Mouse (Mus musculus) liver, embryonic 14.5 days (tissue): ENCODE data around the gene Olfr1346. TPM values are rescaled to one million over a fixed set of nuclear protein-coding genes. Genes with fewer than 3 reads are reported as not detected.
"Not testable (repeated sequence)": the region's sequence is repeated elsewhere in the genome, so short reads cannot be mapped to it uniquely, and the experiment has no call there.

Experiments used
- ATAC-seq: fragments of 200-750 bp; cut with Nextera tagmentation; 2 replicates; pipeline ENCODE4 v1.8.0; 2017; ENCODE audit warnings: moderate number of reproducible peaks, mild to moderate bottlenecking, moderate library complexity; ENCODE audit not compliant: insufficient read depth
- DNase-seq, 3 experiments: peaks; one replicate each; pipeline ENCODE4 v3.0.0-alpha.2; 2012 to 2013; ENCODE audit warnings: low read depth in 3 of 3, low spot score in 3 of 3
- H3K27ac ChIP-seq: fragments of 300-500 bp; sonication (generic); 2 replicates; pipeline ENCODE4 v1.5.1; 2014; ENCODE audit warnings: moderate library complexity, mild to moderate bottlenecking, control low read depth, inconsistent platforms
- H3K27me3 ChIP-seq: fragments of 300-500 bp; sonication (generic); 2 replicates; pipeline ENCODE4 v1.6.1; 2014; ENCODE audit warnings: mild to moderate bottlenecking, low read length, moderate library complexity; ENCODE audit not compliant: control insufficient read depth, insufficient read depth
- H3K36me3 ChIP-seq: fragments of 300-500 bp; sonication (generic); replicated peaks from 2 replicates; pipeline ENCODE4 v1.6.1; 2014; ENCODE audit warnings: low read depth; ENCODE audit not compliant: control insufficient read depth, insufficient read depth
- H3K4me1 ChIP-seq, 2 experiments: fragments of 200-500 bp in 1 of 2; fragments of 300-500 bp in 1 of 2; sonication (generic) in 1 of 2; replicated peaks; 2 replicates each; pipeline ENCODE4 v1.6.1; 2012 to 2014; ENCODE audit warnings: antibody characterized with exemption in 1 of 2, inconsistent platforms in 1 of 2, low read length in 1 of 2; ENCODE audit not compliant: control insufficient read depth in 2 of 2, insufficient read depth in 2 of 2
- H3K4me2 ChIP-seq: fragments of 300-500 bp; sonication (generic); 2 replicates; pipeline ENCODE4 v1.6.1; 2014; ENCODE audit warnings: low read depth, mild to moderate bottlenecking, control low read depth, moderate library complexity
- H3K4me3 ChIP-seq, 2 experiments: fragments of 200-500 bp in 1 of 2; fragments of 300-500 bp in 1 of 2; sonication (generic) in 1 of 2; 2 replicates each; pipeline ENCODE4 v1.5.1; 2012 to 2014; ENCODE audit warnings: low read depth in 2 of 2, low read length in 2 of 2, mild to moderate bottlenecking in 2 of 2, control low read depth in 1 of 2, inconsistent platforms in 1 of 2, moderate library complexity in 1 of 2; ENCODE audit not compliant: insufficient read depth in 1 of 2
- H3K9ac ChIP-seq: fragments of 300-500 bp; sonication (generic); replicated peaks from 2 replicates; pipeline ENCODE4 v1.6.1; 2014; ENCODE audit warnings: mild to moderate bottlenecking, control low read depth, moderate library complexity
- H3K9me3 ChIP-seq: fragments of 300-500 bp; sonication (generic); 2 replicates; pipeline ENCODE4 v1.6.1; 2016; ENCODE audit warnings: low read length, mixed read lengths; ENCODE audit not compliant: control insufficient read depth
- CTCF ChIP-seq: IDR thresholded peaks from 2 replicates; pipeline ENCODE4 v1.5.1; 2016; ENCODE audit warnings: antibody characterized with exemption, low read depth, control low read depth
- EP300 ChIP-seq: IDR thresholded peaks from 2 replicates; pipeline ENCODE4 v1.6.1; 2016; ENCODE audit warnings: antibody characterized with exemption, low read depth
- WGBS: fragments of 180-500 bp; shearing (Covaris S2); extraction: QIAGEN DNeasy Blood & Tissue Kit; methylation state at CpG from one replicate; pipeline ENCODE4 v1.1.7; 2014; ENCODE audit not compliant: insufficient replicate concordance; 5-methylcytosine and 5-hydroxymethylcytosine counted together
- polyA plus RNA-seq, 2 experiments: library from polyadenylated mRNA; depleted of rRNA in 1 of 2; stranded (reverse) in 1 of 2; unstranded in 1 of 2; fragments of >200 nt; fragmentation: Nextera tagmentation in 1 of 2; extraction: Ambion mirVana in 1 of 2; gene quantifications; 2 replicates each; pipeline versions ENCODE4 v1.2.1 to v1.2.3; 2012 to 2014

Olfr1346 gene
- polyA plus RNA-seq, 2 experiments = not detected

GRCm38 (mm10) chr7:6441173-6441572, 25.7 kb upstream of the Olfr1346 start:
- ATAC-seq = no peak
- no peak for DNase-seq
- WGBS = 51% methylated on average over 2 of the region's 2 CpGs
- no peaks in the 10 kb centered on the region for H3K9me3 ChIP-seq
- H3K27me3 ChIP-seq = no peaks in the 10 kb centered on the region
- no peak overlapping the region for H3K4me3 ChIP-seq
- H3K4me2 ChIP-seq = no peak overlapping the region
- no peak for TF ChIP-seq EP300
- no peak for TF ChIP-seq CTCF
- no peaks in the 10 kb centered on the region for H3K4me1 ChIP-seq
- no peak overlapping the region for H3K27ac ChIP-seq
- H3K9ac ChIP-seq = no peak overlapping the region
- H3K36me3 ChIP-seq = no peaks in the 10 kb centered on the region

DNA sequence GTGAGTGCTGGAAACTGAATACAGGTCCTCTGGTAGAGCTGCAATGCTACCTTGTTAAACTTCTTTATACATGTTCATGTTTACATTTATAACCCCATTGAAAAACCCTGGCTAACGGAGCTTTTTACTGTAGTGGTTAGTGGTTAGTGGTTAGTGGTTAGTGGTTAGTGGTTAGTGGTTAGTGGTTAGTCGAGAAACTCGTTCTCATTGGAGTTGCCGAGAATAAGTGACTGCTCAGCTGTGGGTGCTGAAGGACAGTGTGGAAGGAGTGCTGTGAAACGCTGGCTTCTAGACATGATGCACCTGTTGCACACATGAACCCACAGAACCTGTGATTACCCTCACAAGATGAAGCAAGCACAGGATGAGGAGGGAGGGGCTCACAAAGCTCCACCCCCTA, 19.1 kb upstream of the Olfr1346 start:
- no peak overlapping the region for H3K4me2 ChIP-seq
- no peaks in the 10 kb centered on the region for H3K36me3 ChIP-seq
- H3K27ac ChIP-seq = no peak overlapping the region
- 32% methylated on average over 5 of the region's 5 CpGs for WGBS
- TF ChIP-seq EP300 (no peak), CTCF (no peak)
- no peaks in the 10 kb centered on the region for H3K27me3 ChIP-seq
- no peaks in the 10 kb centered on the region for H3K4me1 ChIP-seq
- no peak overlapping the region for H3K4me3 ChIP-seq
- no peak overlapping the region for H3K9ac ChIP-seq
- ATAC-seq (no peak), DNase-seq (no peak)
- H3K9me3 ChIP-seq = no peaks in the 10 kb centered on the region

- no peaks in the 10 kb centered on the region for H3K27me3 ChIP-seq
- no peaks in the 10 kb centered on the region for H3K36me3 ChIP-seq
- H3K4me3 ChIP-seq = no peak within 1 kb of the TSS
- H3K4me1 ChIP-seq = no peaks in the 10 kb centered on the region
- no peak for ATAC-seq
- no peak within 1 kb of the TSS for H3K9ac ChIP-seq
- no peak for TF ChIP-seq CTCF
- no peak for TF ChIP-seq EP300
- no peak within 1 kb of the TSS for H3K27ac ChIP-seq
- no peak within 1 kb of the TSS for H3K4me2 ChIP-seq
- H3K9me3 ChIP-seq = no peaks in the 10 kb centered on the region
- DNase-seq = no peak
These were observed 11.0 kb upstream of the Olfr1346 start, which contains the start of gene Olfr1336 for GRCm38 (mm10) chr7:6455868-6456267. Gene Olfr1336, plus strand, starts transcription at chr7:6456168.

GRCm38 (mm10) chr7:6456399-6456798, 10.5 kb upstream of the Olfr1346 start:
- Histone ChIP-seq H3K4me2 (no peak overlapping the region), H3K9ac (no peak overlapping the region), H3K36me3 (no peaks in the 10 kb centered on the region), H3K27ac (no peak overlapping the region), H3K4me3 (no peak overlapping the region), H3K4me1 (no peaks in the 10 kb centered on the region), H3K9me3 (no peaks in the 10 kb centered on the region), H3K27me3 (no peaks in the 10 kb centered on the region)
- TF ChIP-seq EP300 (no peak), CTCF (no peak)
- DNase-seq (no peak), ATAC-seq (no peak)
- 24% methylated on average over 3 of the region's 3 CpGs for WGBS

- ATAC-seq, DNase-seq, H3K4me2 ChIP-seq, H3K4me3 ChIP-seq, H3K27ac ChIP-seq, H3K9ac ChIP-seq, H3K9me3 ChIP-seq, H3K27me3 ChIP-seq, H3K4me1 ChIP-seq, H3K36me3 ChIP-seq: not testable (repeated sequence)
- 49% methylated on average over 2 of the region's 2 CpGs for WGBS
These were observed 10.7 kb downstream of the Olfr1346 start for GRCm38 (mm10) chr7:6477633-6478032.

DNA sequence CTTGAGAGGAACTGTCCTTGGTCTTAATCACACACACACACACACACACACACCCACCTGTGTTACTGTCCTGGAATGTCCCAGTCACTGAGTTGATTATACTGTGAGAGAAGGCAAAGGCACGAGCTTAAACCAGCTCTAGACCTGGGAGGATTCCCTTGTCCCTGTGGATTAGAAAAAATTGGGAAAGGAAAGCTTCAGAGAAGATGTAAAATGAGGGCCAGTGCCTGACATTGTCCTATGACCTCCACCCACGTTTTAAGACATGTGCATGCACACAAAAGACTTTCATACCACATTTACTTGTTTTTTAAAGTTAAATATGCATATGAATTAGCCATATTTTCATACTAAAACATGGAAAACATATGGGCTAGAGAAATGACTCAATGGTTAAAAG, 19.9 kb downstream of the Olfr1346 start, which contains the start of gene Olfr5:
Olfr5 (minus strand) TSS at position 101 of the 400 bp plus-strand sequence.
- Histone ChIP-seq H3K4me2 (no peak within 1 kb of the TSS), H3K4me3 (no peak within 1 kb of the TSS), H3K4me1 (no peaks in the 10 kb centered on the region), H3K27me3 (no peaks in the 10 kb centered on the region), H3K36me3 (no peaks in the 10 kb centered on the region), H3K9ac (no peak within 1 kb of the TSS), H3K27ac (no peak within 1 kb of the TSS), H3K9me3 (no peaks in the 10 kb centered on the region)
- 6% methylated on average over 2 of the region's 2 CpGs for WGBS
- DNase-seq = no peak
- TF ChIP-seq CTCF (no peak), EP300 (no peak)
- ATAC-seq = no peak
